Mouse (Mus musculus) embryonic facial prominence, embryonic 13.5 days (tissue): Measurements from ENCODE around the gene Reg3a. TPM values are rescaled to one million over a fixed set of nuclear protein-coding genes. Genes with fewer than 3 reads are reported as not detected.
"Not testable (repeated sequence)": the region's sequence is repeated elsewhere in the genome, so short reads cannot be mapped to it uniquely, and the experiment has no call there.

ENCODE experiments used
- ATAC-seq: fragments of 200-750 bp; cut with Nextera tagmentation; 2 replicates; pipeline ENCODE4 v1.8.0; 2017; ENCODE audit warnings: low read depth; ENCODE audit not compliant: insufficient number of reproducible peaks, insufficient read depth, low FRiP score, low TSS enrichment
- H3K27ac ChIP-seq: fragments of 300-500 bp; sonication (generic); 2 replicates; pipeline ENCODE4 v1.5.1; 2015; ENCODE audit warnings: moderate library complexity, mild to moderate bottlenecking, inconsistent platforms
- H3K27me3 ChIP-seq: fragments of 300-500 bp; sonication (generic); 2 replicates; pipeline ENCODE4 v1.6.1; 2015; ENCODE audit warnings: mild to moderate bottlenecking, inconsistent platforms
- H3K36me3 ChIP-seq: fragments of 300-500 bp; sonication (generic); 2 replicates; pipeline ENCODE4 v1.6.1; 2015; ENCODE audit warnings: mild to moderate bottlenecking, inconsistent platforms
- H3K4me1 ChIP-seq: fragments of 300-500 bp; sonication (generic); 2 replicates; pipeline ENCODE4 v1.6.1; 2015; ENCODE audit warnings: inconsistent platforms
- H3K4me2 ChIP-seq: fragments of 300-500 bp; sonication (generic); 2 replicates; pipeline ENCODE4 v1.6.1; 2015; ENCODE audit warnings: moderate library complexity, mild to moderate bottlenecking, inconsistent platforms
- H3K4me3 ChIP-seq: fragments of 300-500 bp; sonication (generic); 2 replicates; pipeline ENCODE4 v1.5.1; 2015; ENCODE audit warnings: mild to moderate bottlenecking, inconsistent platforms
- H3K9ac ChIP-seq: fragments of 300-500 bp; sonication (generic); 2 replicates; pipeline ENCODE4 v1.6.1; 2015; ENCODE audit warnings: mild to moderate bottlenecking, inconsistent platforms
- H3K9me3 ChIP-seq: fragments of 300-500 bp; sonication (generic); 2 replicates; pipeline ENCODE4 v1.6.1; 2016; ENCODE audit warnings: inconsistent platforms
- WGBS: fragments of 180-500 bp; shearing (Covaris S2); methylation state at CpG from one replicate; pipeline ENCODE4 v1.1.7; 2015; ENCODE audit warnings: mixed read lengths; 5-methylcytosine and 5-hydroxymethylcytosine counted together
- polyA plus RNA-seq: library from polyadenylated mRNA; unstranded; fragments of >200 nt; fragmentation: Nextera tagmentation; extraction: Ambion mirVana; gene quantifications from 2 replicates; pipeline ENCODE4 v1.2.1, GENCODE M21; 2015

Gene Reg3a
- 0.33 TPM in 1 of 2 replicates, not detected in the other for polyA plus RNA-seq

DNA sequence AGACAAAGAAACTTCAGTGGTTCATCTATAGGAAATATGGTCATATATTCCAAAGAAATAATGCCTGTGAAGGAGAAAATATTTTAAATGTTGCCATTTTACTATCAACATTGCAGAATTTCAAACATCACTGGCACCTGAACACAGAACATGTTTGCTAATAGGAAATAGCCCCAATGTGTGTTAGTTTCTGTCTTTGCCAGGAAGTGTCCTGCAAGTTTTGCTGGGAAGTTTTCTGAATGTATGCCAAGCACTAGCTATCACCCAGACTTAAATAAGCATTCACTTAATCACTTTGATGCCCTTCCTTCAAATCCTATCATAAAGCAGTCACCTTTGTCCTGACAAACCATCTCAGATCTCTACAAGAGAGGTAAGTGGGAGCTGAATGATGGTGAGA is at the start of gene Reg3a:
Gene Reg3a, plus strand, starts transcription at position 301 of the 400 bp plus-strand sequence.
- Histone ChIP-seq H3K9ac (no peak within 1 kb of the TSS), H3K4me2 (no peak within 1 kb of the TSS), H3K36me3 (no peaks in the 10 kb centered on the region), H3K4me1 (no peaks in the 10 kb centered on the region), H3K27ac (no peak within 1 kb of the TSS), H3K4me3 (no peak within 1 kb of the TSS), H3K27me3 (no peaks in the 10 kb centered on the region), H3K9me3 (no peaks in the 10 kb centered on the region)
- ATAC-seq = no peak

DNA sequence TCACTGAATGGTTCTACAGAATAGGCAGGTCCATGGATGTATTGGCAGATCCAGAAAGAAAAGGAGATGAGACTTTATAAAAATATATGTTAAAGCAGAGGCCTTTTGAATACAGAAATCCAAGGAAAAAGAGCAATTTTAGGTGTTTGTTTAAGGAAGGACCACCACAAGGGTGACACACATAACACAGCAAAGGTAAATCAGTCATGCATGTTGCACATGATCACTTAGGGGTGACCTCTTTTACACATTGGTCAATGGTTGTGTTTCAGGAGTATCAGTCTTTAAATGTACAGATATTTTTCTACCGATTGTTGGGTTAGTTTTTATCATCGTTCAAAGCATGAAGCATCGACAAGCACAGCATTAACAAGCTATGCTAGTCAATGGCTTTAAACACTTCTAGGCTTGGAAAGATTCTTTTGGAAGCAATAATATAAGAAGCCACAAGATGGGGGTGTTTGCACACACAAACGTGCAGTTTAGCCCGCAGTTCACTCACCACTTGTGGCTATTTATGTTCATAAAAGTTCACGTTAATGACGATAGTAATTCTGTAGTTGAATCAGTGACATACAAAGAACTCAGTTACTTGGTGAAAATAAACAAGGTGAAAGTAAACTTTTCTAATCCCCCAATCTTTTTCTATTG is 48.5 kb upstream of the Reg3a start:
- Histone ChIP-seq H3K4me1 (no peaks in the 10 kb centered on the region), H3K27ac (no peak overlapping the region), H3K4me3 (no peak overlapping the region), H3K9me3 (no peaks in the 10 kb centered on the region), H3K4me2 (no peak overlapping the region), H3K36me3 (no peaks in the 10 kb centered on the region), H3K9ac (no peak overlapping the region), H3K27me3 (no peaks in the 10 kb centered on the region)
- WGBS = 33% methylated on average over 7 of the region's 7 CpGs
- no peak for ATAC-seq

DNA sequence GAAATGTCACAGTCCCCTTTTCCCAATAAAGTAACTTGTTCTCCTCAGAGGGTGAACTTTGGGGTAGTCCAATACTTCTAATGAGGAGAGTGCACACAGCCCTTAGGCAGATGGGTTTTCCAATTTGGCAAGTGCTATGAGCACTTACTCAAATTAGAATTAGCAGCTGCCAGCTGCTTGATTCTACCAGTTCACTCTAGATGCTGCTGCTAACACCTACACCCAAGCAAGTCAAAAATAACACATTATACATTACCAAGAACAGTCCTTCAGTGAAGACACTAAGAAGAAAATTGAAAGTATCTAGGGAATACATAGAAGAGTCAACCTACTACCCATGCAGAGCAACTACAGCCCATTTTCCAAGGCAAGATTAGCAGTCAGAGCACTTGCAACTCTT is 40.2 kb upstream of the Reg3a start:
- no peak overlapping the region for H3K4me3 ChIP-seq
- ATAC-seq = no peak
- no peak overlapping the region for H3K4me2 ChIP-seq
- H3K9me3 ChIP-seq = no peaks in the 10 kb centered on the region
- no peaks in the 10 kb centered on the region for H3K27me3 ChIP-seq
- H3K9ac ChIP-seq = no peak overlapping the region
- H3K36me3 ChIP-seq = no peaks in the 10 kb centered on the region
- H3K27ac ChIP-seq = no peak overlapping the region
- H3K4me1 ChIP-seq = no peaks in the 10 kb centered on the region

DNA sequence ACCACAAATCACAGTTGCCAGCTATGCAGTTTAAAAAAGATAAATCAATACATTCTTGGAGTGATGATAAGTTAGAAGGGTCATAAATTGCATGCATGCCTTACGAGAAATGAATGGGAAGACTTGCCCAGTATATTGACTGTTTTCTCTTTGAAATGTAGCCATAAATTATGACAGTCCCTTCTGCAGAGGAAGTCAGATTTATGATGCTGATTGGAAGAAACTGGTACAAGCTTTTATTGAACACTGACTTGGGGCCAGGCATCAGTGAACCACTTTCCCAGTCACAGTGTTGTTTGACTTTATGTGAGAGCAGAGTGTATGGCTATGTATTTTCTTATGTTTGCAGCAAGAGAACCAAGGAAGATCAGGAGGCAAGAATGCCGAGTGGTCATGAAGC is 38.8 kb upstream of the Reg3a start:
- no peak overlapping the region for H3K4me3 ChIP-seq
- 87% methylated on average over 2 of the region's 2 CpGs for WGBS
- no peaks in the 10 kb centered on the region for H3K36me3 ChIP-seq
- H3K9me3 ChIP-seq = no peaks in the 10 kb centered on the region
- no peaks in the 10 kb centered on the region for H3K4me1 ChIP-seq
- no peak overlapping the region for H3K27ac ChIP-seq
- H3K27me3 ChIP-seq = no peaks in the 10 kb centered on the region
- no peak overlapping the region for H3K4me2 ChIP-seq
- no peak for ATAC-seq
- no peak overlapping the region for H3K9ac ChIP-seq

DNA sequence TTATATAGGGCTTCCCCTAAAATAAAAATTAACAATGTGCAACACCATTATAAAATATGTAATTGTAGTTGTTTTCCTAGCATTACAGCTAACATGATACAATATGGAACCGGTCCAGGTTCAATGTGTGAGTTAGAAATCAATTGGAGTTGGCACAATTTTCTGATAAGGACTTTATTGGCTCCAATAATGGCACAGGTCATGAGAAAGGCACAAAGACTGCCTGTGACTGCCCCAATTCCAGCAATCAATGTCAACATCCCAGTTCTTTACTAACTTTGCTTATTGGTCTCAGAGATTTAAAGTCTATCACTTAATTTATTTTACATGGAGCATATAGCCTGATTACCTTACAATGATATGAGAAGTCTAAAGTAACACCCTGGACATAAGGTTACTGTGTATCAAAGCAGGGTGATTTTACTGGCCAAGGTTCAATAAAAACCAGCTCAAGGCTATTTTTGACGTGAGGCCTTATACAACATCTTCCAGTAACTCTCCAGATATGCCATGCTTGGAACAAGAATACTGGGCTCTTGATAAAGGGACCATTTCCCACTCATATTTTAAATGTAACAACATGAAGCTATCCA is 18.4 kb upstream of the Reg3a start:
- Histone ChIP-seq H3K4me2 (no peak overlapping the region), H3K4me3 (no peak overlapping the region), H3K4me1 (no peaks in the 10 kb centered on the region), H3K36me3 (no peaks in the 10 kb centered on the region), H3K9ac (no peak overlapping the region), H3K27me3 (no peaks in the 10 kb centered on the region), H3K9me3 (no peaks in the 10 kb centered on the region), H3K27ac (no peak overlapping the region)
- ATAC-seq = no peak
- WGBS = 57% methylated on average over 2 of the region's 2 CpGs

DNA sequence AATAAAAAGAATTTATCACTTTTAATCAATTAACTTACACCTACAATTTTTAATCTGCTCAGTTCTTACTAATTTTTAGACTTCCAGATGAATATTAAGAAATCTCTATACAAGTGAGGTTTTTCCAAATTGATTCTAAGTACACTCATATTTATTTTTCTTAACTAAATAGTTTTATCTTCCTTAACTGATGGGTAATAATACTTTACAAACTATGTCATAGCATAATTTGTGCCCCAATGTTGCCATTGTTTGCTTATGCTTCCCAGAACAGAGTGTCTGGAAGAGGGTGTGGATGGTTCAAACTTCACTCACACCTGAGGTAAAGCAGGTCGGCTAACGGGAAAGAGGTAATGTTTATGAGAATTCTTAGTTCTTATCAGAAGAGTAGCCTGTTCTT is 10.2 kb upstream of the Reg3a start, which contains the start of gene Reg3b:
Gene Reg3b, plus strand, starts transcription at position 301 of the 400 bp plus-strand sequence.
- H3K9ac ChIP-seq = no peak within 1 kb of the TSS
- no peak within 1 kb of the TSS for H3K4me3 ChIP-seq
- H3K4me1 ChIP-seq = no peaks in the 10 kb centered on the region
- no peaks in the 10 kb centered on the region for H3K9me3 ChIP-seq
- ATAC-seq = no peak
- H3K27me3 ChIP-seq = no peaks in the 10 kb centered on the region
- WGBS = 91% methylated on average over 2 of the region's 2 CpGs
- H3K4me2 ChIP-seq = no peak within 1 kb of the TSS
- no peaks in the 10 kb centered on the region for H3K36me3 ChIP-seq
- no peak within 1 kb of the TSS for H3K27ac ChIP-seq

DNA sequence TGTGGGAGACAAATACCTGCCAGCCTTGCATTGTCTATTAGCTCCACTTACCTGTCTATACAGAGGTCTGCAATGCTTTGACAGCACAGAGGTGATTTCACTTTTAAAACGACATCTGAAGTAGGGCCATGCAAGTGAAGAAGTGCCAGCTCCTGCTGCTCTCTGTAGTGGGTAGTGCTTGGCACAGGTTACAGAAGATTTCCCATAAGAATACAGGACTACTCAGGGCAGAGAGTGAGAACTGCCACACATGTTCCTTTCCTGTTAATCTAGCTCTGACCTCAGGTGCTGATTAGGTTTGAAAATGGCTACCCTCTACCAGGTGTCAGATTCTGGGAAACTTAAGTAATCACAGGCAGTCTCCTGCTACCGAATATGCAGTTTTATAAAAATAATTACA is 1.7 kb upstream of the Reg3a start, which contains the start of gene Reg3d:
Gene Reg3d, minus strand, starts transcription at position 101 of the 400 bp plus-strand sequence.
- Histone ChIP-seq H3K36me3 (no peaks in the 10 kb centered on the region), H3K4me1 (no peaks in the 10 kb centered on the region), H3K9me3 (no peaks in the 10 kb centered on the region), H3K9ac (no peak within 1 kb of the TSS), H3K4me2 (no peak within 1 kb of the TSS), H3K4me3 (no peak within 1 kb of the TSS), H3K27ac (no peak within 1 kb of the TSS), H3K27me3 (no peaks in the 10 kb centered on the region)
- WGBS = 72% methylated on average over 2 of the region's 2 CpGs
- no peak for ATAC-seq

DNA sequence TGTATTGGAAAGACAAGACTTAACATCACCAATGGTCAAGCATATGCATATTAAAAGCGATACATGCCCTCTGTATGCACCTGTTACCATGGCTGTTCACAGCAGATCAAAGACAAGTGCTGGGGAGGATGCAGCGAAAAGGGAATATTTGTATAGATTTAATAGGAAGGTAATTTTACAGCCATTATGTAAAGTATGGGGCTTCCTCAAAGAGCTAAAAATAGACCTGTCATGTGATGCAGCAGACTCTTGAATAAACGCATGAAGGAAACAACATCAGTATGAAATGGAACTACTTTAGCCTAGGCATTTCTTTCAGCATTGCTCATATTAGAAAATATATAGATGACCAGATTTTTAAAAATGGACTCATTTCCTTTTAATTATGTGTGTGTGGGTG is 5.1 kb downstream of the Reg3a start:
- H3K4me2 ChIP-seq = no peak overlapping the region
- H3K9ac ChIP-seq = no peak overlapping the region
- WGBS = 79% methylated on average over 3 of the region's 3 CpGs
- no peak overlapping the region for H3K27ac ChIP-seq
- H3K27me3 ChIP-seq = no peaks in the 10 kb centered on the region
- no peaks in the 10 kb centered on the region for H3K4me1 ChIP-seq
- H3K36me3 ChIP-seq = no peaks in the 10 kb centered on the region
- no peaks in the 10 kb centered on the region for H3K9me3 ChIP-seq
- no peak for ATAC-seq
- H3K4me3 ChIP-seq = no peak overlapping the region

DNA sequence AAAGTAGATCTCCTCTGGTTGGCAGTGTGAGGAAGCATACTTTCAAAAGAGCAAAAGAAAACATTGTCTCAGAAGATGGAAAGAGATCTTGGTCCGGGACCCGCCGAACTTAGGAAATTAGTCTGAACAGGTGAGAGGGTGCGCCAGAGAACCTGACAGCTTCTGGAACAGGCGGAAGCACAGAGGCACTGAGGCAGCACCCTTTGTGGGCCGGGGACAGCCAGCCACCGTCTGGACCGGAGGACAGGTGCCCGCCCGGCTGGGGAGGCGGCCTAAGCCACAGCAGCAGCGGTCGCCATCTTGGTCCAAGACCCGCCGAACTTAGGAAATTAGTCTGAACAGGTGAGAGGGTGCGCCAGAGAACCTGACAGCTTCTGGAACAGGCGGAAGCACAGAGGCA is 14.8 kb downstream of the Reg3a start, which contains the start of gene Reg2:
Gene Reg2, plus strand, starts transcription at position 301 of the 400 bp plus-strand sequence.
- H3K36me3 ChIP-seq, H3K4me2 ChIP-seq, H3K27ac ChIP-seq, ATAC-seq, H3K9me3 ChIP-seq, H3K9ac ChIP-seq, H3K4me1 ChIP-seq, H3K27me3 ChIP-seq, H3K4me3 ChIP-seq: not testable (repeated sequence)
- WGBS = 96% methylated on average over 4 of the region's 17 CpGs

DNA sequence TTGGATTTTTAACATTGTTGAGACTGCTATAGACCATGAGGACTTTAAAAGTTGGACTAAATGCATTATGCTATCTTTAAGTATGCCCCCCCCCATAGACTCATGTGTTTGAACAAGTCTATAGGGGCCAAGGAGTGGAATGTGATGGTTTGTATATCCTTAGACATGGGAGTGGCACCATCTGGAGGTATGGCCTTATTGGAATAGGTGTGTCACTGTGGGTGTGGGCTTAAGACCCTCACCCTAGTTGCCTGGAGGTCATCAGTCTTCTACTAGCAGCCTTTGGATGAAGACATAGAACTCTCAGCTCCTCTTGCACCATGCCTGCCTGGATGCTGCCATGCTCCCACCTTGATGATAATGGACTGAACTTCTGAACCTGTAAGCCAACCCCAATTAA is 41.9 kb downstream of the Reg3a start, which contains the start of gene Reg1:
Gene Reg1, plus strand, starts transcription at position 301 of the 400 bp plus-strand sequence.
- H3K4me1 ChIP-seq, H3K9me3 ChIP-seq, H3K27ac ChIP-seq, H3K36me3 ChIP-seq, H3K27me3 ChIP-seq, ATAC-seq, H3K9ac ChIP-seq, H3K4me2 ChIP-seq, H3K4me3 ChIP-seq: not testable (repeated sequence)

DNA sequence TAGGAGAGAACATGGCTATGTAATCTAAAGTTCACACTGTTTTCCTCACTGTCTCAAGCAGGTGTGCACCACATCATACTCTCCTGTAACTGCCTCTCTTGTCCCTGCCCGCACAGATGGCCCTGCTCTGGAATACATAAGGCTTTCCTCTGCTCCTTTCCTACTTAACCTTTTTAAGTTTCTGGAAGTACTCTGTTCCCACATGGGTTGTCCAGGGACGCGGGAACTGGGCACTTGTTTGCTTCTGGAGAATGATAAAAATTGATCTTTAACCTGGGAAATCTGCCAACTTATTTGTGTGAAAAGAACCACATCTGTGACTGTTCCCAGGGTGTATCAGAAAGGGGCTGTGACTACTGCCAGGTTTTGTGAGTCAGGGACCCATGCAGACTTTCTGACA is 45.0 kb downstream of the Reg3a start:
- Histone ChIP-seq H3K9me3 (no peaks in the 10 kb centered on the region), H3K27me3 (no peaks in the 10 kb centered on the region), H3K4me2 (no peak overlapping the region), H3K4me1 (no peaks in the 10 kb centered on the region), H3K27ac (no peak overlapping the region), H3K9ac (no peak overlapping the region), H3K4me3 (no peak overlapping the region), H3K36me3 (no peaks in the 10 kb centered on the region)
- 92% methylated on average over 3 of the region's 3 CpGs for WGBS
- ATAC-seq = no peak
